11 mouse cellular contexts compared by ENCODE assay signal in genomic region chr16:17801777-17802455, GRCm38 (mm10). TPM values are rescaled to one million over a fixed set of nuclear protein-coding genes. Genes with fewer than 3 reads are reported as not detected.
DNase-seq lines count a peak whose midpoint lies in the region; ATAC-seq and TF ChIP-seq lines count a peak whose summit lies in the region.
"Had no signal": no experiment of that assay in that cellular context is flagged by ENCODE, and none has a peak within 500 bp of the region (broad histone marks: within the 10 kb centered on the region; RNA-seq: fewer than 3 reads in every experiment).

No protein-coding gene starts in this region.

- peak; percentile 16 for DNase-seq in forebrain, embryonic 14.5 days (ENCODE audit: low spot score)
- DNase-seq in forebrain, postnatal 0 days: no peak
- no peak for DNase-seq in liver, embryonic 11.5 days (ENCODE audit: low spot score)
- no peak for DNase-seq in spleen, postnatal 4 days (ENCODE audit: low spot score in 2 of 2)
- no peak for DNase-seq in frontal cortex, postnatal 10 days (ENCODE audit: low spot score in 2 of 2)
- DNase-seq: cerebellum, adult 9-11 months; left cerebral cortex, postnatal 4 days had no signal

- 3% methylated on average over 7 of the region's 7 CpGs for WGBS in forebrain, embryonic 14.5 days
- 4% methylated on average over 7 of the region's 7 CpGs for WGBS in forebrain, postnatal 0 days
- 8% methylated on average over 7 of the region's 7 CpGs for WGBS in liver, embryonic 11.5 days
- 9% methylated on average over 7 of the region's 7 CpGs for WGBS in liver, embryonic 12.5 days (ENCODE audit: insufficient replicate concordance)
- 13% methylated on average over 7 of the region's 7 CpGs for WGBS in embryonic facial prominence, embryonic 13.5 days
- WGBS in midbrain, embryonic 13.5 days: 3% methylated on average over 7 of the region's 7 CpGs

- ATAC-seq in forebrain, embryonic 14.5 days: no peak
- no peak for ATAC-seq in forebrain, postnatal 0 days
- ATAC-seq in liver, embryonic 11.5 days (replicated peaks; ENCODE audit: low FRiP score): no peak
- no peak for ATAC-seq in liver, embryonic 12.5 days
- ATAC-seq in embryonic facial prominence, embryonic 13.5 days (ENCODE audit: insufficient number of reproducible peaks, insufficient read depth, low FRiP score, low TSS enrichment, low read depth): no peak
- no peak for ATAC-seq in midbrain, embryonic 13.5 days

- TF ChIP-seq CTCF in forebrain, postnatal 0 days (IDR thresholded peaks at IDR 0.05; ENCODE audit: low read depth): no peak

- no peaks in the 10 kb centered on the region for H3K36me3 ChIP-seq in forebrain, embryonic 14.5 days (ENCODE audit: control insufficient read depth, insufficient read depth, low read length)
- no peaks in the 10 kb centered on the region for H3K36me3 ChIP-seq in forebrain, postnatal 0 days (ENCODE audit: insufficient read depth)
- H3K36me3 ChIP-seq in liver, embryonic 11.5 days (ENCODE audit: control insufficient read depth, insufficient read depth, low read length): no peaks in the 10 kb centered on the region
- no peaks in the 10 kb centered on the region for H3K36me3 ChIP-seq in liver, embryonic 12.5 days
- H3K36me3 ChIP-seq in embryonic facial prominence, embryonic 13.5 days: peaks cover 34% of the 10 kb centered on the region
- H3K36me3 ChIP-seq in midbrain, embryonic 13.5 days: no peaks in the 10 kb centered on the region

- peaks cover 34% of the 10 kb centered on the region for H3K4me1 ChIP-seq in forebrain, embryonic 14.5 days (ENCODE audit: control insufficient read depth, insufficient read depth, low read length)
- H3K4me1 ChIP-seq in forebrain, postnatal 0 days (ENCODE audit: insufficient read depth): peaks cover 20% of the 10 kb centered on the region; the same call in 1 of the 2 replicates
- peaks cover 46% of the 10 kb centered on the region for H3K4me1 ChIP-seq in liver, embryonic 11.5 days (replicated peaks; ENCODE audit: control insufficient read depth, insufficient read depth, low read length)
- H3K4me1 ChIP-seq in liver, embryonic 12.5 days: peaks cover 37% of the 10 kb centered on the region
- H3K4me1 ChIP-seq in embryonic facial prominence, embryonic 13.5 days: peaks cover 84% of the 10 kb centered on the region
- peaks cover 57% of the 10 kb centered on the region for H3K4me1 ChIP-seq in midbrain, embryonic 13.5 days (replicated peaks)

- H3K27ac ChIP-seq in forebrain, embryonic 14.5 days (ENCODE audit: low read depth, low read length): no peak overlapping the region
- H3K27ac ChIP-seq in forebrain, postnatal 0 days (ENCODE audit: low read depth, low read length): no peak overlapping the region
- H3K27ac ChIP-seq in liver, embryonic 11.5 days (ENCODE audit: low read depth, low read length): no peak overlapping the region
- H3K27ac ChIP-seq in liver, embryonic 12.5 days: no peak overlapping the region
- H3K27ac ChIP-seq in embryonic facial prominence, embryonic 13.5 days: no peak overlapping the region; the same call in 1 of the 2 replicates
- no peak overlapping the region for H3K27ac ChIP-seq in midbrain, embryonic 13.5 days

- H3K27me3 ChIP-seq in forebrain, embryonic 14.5 days (replicated peaks; ENCODE audit: control insufficient read depth, insufficient read depth, low read length): peaks cover 95% of the 10 kb centered on the region
- H3K27me3 ChIP-seq in forebrain, postnatal 0 days (ENCODE audit: insufficient read depth, low read length): peaks cover 71% of the 10 kb centered on the region
- H3K27me3 ChIP-seq in liver, embryonic 11.5 days (replicated peaks; ENCODE audit: control insufficient read depth, insufficient read depth, low read length): peaks cover 100% of the 10 kb centered on the region
- peaks cover 100% of the 10 kb centered on the region for H3K27me3 ChIP-seq in liver, embryonic 12.5 days (replicated peaks)
- H3K27me3 ChIP-seq in embryonic facial prominence, embryonic 13.5 days: peaks cover 66% of the 10 kb centered on the region
- peaks cover 96% of the 10 kb centered on the region for H3K27me3 ChIP-seq in midbrain, embryonic 13.5 days

- H3K4me2 ChIP-seq in forebrain, embryonic 14.5 days (ENCODE audit: low read length): no peak overlapping the region; the same call in 1 of the 2 replicates
- H3K4me2 ChIP-seq in forebrain, postnatal 0 days (ENCODE audit: low read depth): no peak overlapping the region
- no peak overlapping the region for H3K4me2 ChIP-seq in liver, embryonic 11.5 days
- H3K4me2 ChIP-seq in liver, embryonic 12.5 days: no peak overlapping the region
- H3K4me2 ChIP-seq in embryonic facial prominence, embryonic 13.5 days: peak overlapping the region; percentile 77
- no peak overlapping the region for H3K4me2 ChIP-seq in midbrain, embryonic 13.5 days (replicated peaks)

- H3K4me3 ChIP-seq in forebrain, embryonic 14.5 days (ENCODE audit: low read depth, low read length): no peak overlapping the region
- H3K4me3 ChIP-seq in forebrain, postnatal 0 days (ENCODE audit: low read depth, low read length): no peak overlapping the region
- peak overlapping the region; percentile 38; the same call in 1 of the 2 replicates for H3K4me3 ChIP-seq in liver, embryonic 11.5 days (ENCODE audit: low read depth, low read length)
- no peak overlapping the region for H3K4me3 ChIP-seq in liver, embryonic 12.5 days
- peak overlapping the region; percentile 35 for H3K4me3 ChIP-seq in embryonic facial prominence, embryonic 13.5 days
- H3K4me3 ChIP-seq in midbrain, embryonic 13.5 days (replicated peaks): 0 out of 2 replicates have a peak overlapping the region, but pooled peaks have one; percentile 34

- H3K9ac ChIP-seq in forebrain, embryonic 14.5 days (ENCODE audit: low read length): no peak overlapping the region
- H3K9ac ChIP-seq in forebrain, postnatal 0 days: no peak overlapping the region
- no peak overlapping the region for H3K9ac ChIP-seq in liver, embryonic 11.5 days (ENCODE audit: low read depth, low read length)
- H3K9ac ChIP-seq in liver, embryonic 12.5 days: no peak overlapping the region
- H3K9ac ChIP-seq in embryonic facial prominence, embryonic 13.5 days: peak overlapping the region; percentile 69; the same call in 1 of the 2 replicates
- H3K9ac ChIP-seq in midbrain, embryonic 13.5 days (replicated peaks): no peak overlapping the region

- no peaks in the 10 kb centered on the region for H3K9me3 ChIP-seq in forebrain, embryonic 14.5 days (replicated peaks; ENCODE audit: control insufficient read depth, low read length)
- no peaks in the 10 kb centered on the region for H3K9me3 ChIP-seq in forebrain, postnatal 0 days (ENCODE audit: low read length)
- no peaks in the 10 kb centered on the region for H3K9me3 ChIP-seq in liver, embryonic 11.5 days (ENCODE audit: control insufficient read depth, low read length)
- H3K9me3 ChIP-seq in liver, embryonic 12.5 days (replicated peaks): no peaks in the 10 kb centered on the region
- no peaks in the 10 kb centered on the region for H3K9me3 ChIP-seq in embryonic facial prominence, embryonic 13.5 days
- H3K9me3 ChIP-seq in midbrain, embryonic 13.5 days: no peaks in the 10 kb centered on the region

RNA-seq across cellular contexts. Expression of gene Scarf2, which starts 4.8 kb away (rescaled TPM):
- polyA plus RNA-seq in forebrain, embryonic 14.5 days (2014; fragmentation: Nextera tagmentation; extraction: Ambion mirVana): 0.89 and 1.1 TPM in 2 replicates
- 6.2 and 10.6 TPM in 2 replicates for total RNA-seq in forebrain, postnatal 0 days (2014; rRNA removed)
- 1.9 and 2.1 TPM in 2 replicates for polyA plus RNA-seq in forebrain, postnatal 0 days (2015; fragmentation: Nextera tagmentation; extraction: Ambion mirVana)
- polyA plus RNA-seq in liver, embryonic 11.5 days (2014; fragmentation: Nextera tagmentation; extraction: Ambion mirVana): 5.8 and 6.9 TPM in 2 replicates
- 4.9 and 5.2 TPM in 2 replicates for polyA plus RNA-seq in liver, embryonic 12.5 days (2016; fragmentation: Nextera tagmentation; extraction: Ambion mirVana)
- 30.9 and 39.0 TPM in 2 replicates for polyA plus RNA-seq in embryonic facial prominence, embryonic 13.5 days (2015; fragmentation: Nextera tagmentation; extraction: Ambion mirVana)
- polyA plus RNA-seq in midbrain, embryonic 13.5 days (2015; fragmentation: Nextera tagmentation; extraction: Ambion mirVana): 0.85 and 1.6 TPM in 2 replicates
- total RNA-seq: hematopoietic stem cell, adult 5-6 weeks had no signal

RNA-seq across cellular contexts. Expression of gene B830017H08Rik, which starts 31.0 kb away (rescaled TPM):
- 1.0 and 1.5 TPM in 2 replicates for polyA plus RNA-seq in forebrain, embryonic 14.5 days (2014; fragmentation: Nextera tagmentation; extraction: Ambion mirVana)
- total RNA-seq in forebrain, postnatal 0 days (2014; rRNA removed): 4.5 and 5.9 TPM in 2 replicates
- 6.8 TPM in 2 replicates for polyA plus RNA-seq in forebrain, postnatal 0 days (2015; fragmentation: Nextera tagmentation; extraction: Ambion mirVana)
- polyA plus RNA-seq in liver, embryonic 11.5 days (2014; fragmentation: Nextera tagmentation; extraction: Ambion mirVana): not detected in 2 replicates
- polyA plus RNA-seq in liver, embryonic 12.5 days (2016; fragmentation: Nextera tagmentation; extraction: Ambion mirVana): not detected in 2 replicates
- polyA plus RNA-seq in embryonic facial prominence, embryonic 13.5 days (2015; fragmentation: Nextera tagmentation; extraction: Ambion mirVana): 0.36 and 0.45 TPM in 2 replicates
- polyA plus RNA-seq in midbrain, embryonic 13.5 days (2015; fragmentation: Nextera tagmentation; extraction: Ambion mirVana): 0.54 and 0.70 TPM in 2 replicates
- total RNA-seq: hematopoietic stem cell, adult 5-6 weeks had no signal

RNA-seq across cellular contexts. Expression of gene Car15, which starts 36.2 kb away (rescaled TPM):
- 4.0 and 5.0 TPM in 2 replicates for polyA plus RNA-seq in forebrain, embryonic 14.5 days (2014; fragmentation: Nextera tagmentation; extraction: Ambion mirVana)
- total RNA-seq in forebrain, postnatal 0 days (2014; rRNA removed): 4.2 and 7.5 TPM in 2 replicates
- 1.8 and 1.9 TPM in 2 replicates for polyA plus RNA-seq in forebrain, postnatal 0 days (2015; fragmentation: Nextera tagmentation; extraction: Ambion mirVana)
- 1.1 and 1.9 TPM in 2 replicates for polyA plus RNA-seq in liver, embryonic 11.5 days (2014; fragmentation: Nextera tagmentation; extraction: Ambion mirVana)
- polyA plus RNA-seq in liver, embryonic 12.5 days (2016; fragmentation: Nextera tagmentation; extraction: Ambion mirVana): 0.58 and 0.61 TPM in 2 replicates
- 2.2 and 3.0 TPM in 2 replicates for polyA plus RNA-seq in embryonic facial prominence, embryonic 13.5 days (2015; fragmentation: Nextera tagmentation; extraction: Ambion mirVana)
- 5.3 and 5.5 TPM in 2 replicates for polyA plus RNA-seq in midbrain, embryonic 13.5 days (2015; fragmentation: Nextera tagmentation; extraction: Ambion mirVana)
- total RNA-seq: hematopoietic stem cell, adult 5-6 weeks had no signal

RNA-seq across cellular contexts. Expression of gene Klhl22, which starts 42.5 kb away (rescaled TPM):
- 68.2 and 71.9 TPM in 2 replicates for polyA plus RNA-seq in forebrain, embryonic 14.5 days (2014; fragmentation: Nextera tagmentation; extraction: Ambion mirVana)
- 117 and 162 TPM in 2 replicates for total RNA-seq in forebrain, postnatal 0 days (2014; rRNA removed)
- 69.6 and 73.8 TPM in 2 replicates for polyA plus RNA-seq in forebrain, postnatal 0 days (2015; fragmentation: Nextera tagmentation; extraction: Ambion mirVana)
- polyA plus RNA-seq in liver, embryonic 11.5 days (2014; fragmentation: Nextera tagmentation; extraction: Ambion mirVana): 47.5 and 49.3 TPM in 2 replicates
- 23.5 and 24.0 TPM in 2 replicates for polyA plus RNA-seq in liver, embryonic 12.5 days (2016; fragmentation: Nextera tagmentation; extraction: Ambion mirVana)
- polyA plus RNA-seq in embryonic facial prominence, embryonic 13.5 days (2015; fragmentation: Nextera tagmentation; extraction: Ambion mirVana): 88.8 and 97.7 TPM in 2 replicates
- 64.9 and 68.9 TPM in 2 replicates for polyA plus RNA-seq in midbrain, embryonic 13.5 days (2015; fragmentation: Nextera tagmentation; extraction: Ambion mirVana)

Comparison
In these comparisons a context has a peak if more than half of its experiments do, and no peak if none do; other contexts are left out.
1. H3K4me3 ChIP-seq: peak in liver, embryonic 11.5 days (single experiment), embryonic facial prominence, embryonic 13.5 days (single experiment) and midbrain, embryonic 13.5 days (single experiment); none in forebrain, embryonic 14.5 days (single experiment), forebrain, postnatal 0 days (single experiment) and liver, embryonic 12.5 days (single experiment).